ENCODE assay signal across 8 mouse cellular contexts in the genomic region with DNA sequence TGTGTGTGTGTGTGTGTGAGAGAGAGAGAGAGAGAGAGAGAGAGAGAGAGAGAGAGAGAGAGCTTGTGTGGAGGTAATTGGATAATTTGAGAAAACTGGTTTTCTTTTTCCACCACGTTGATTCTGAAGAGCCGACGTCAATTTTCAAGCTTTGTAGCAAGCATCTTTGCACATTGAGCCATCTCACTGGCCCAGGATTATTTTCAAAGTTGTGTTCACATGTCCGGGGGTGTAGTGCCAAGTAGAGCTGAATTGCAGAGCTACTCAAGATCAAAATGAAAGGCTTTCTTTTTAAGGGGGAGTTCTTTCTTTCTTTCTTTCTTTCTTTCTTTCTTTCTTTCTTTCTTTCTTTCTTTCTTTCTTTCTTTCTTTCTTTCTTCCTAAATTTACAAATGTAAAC.
"Had no signal": no experiment of that assay in that cellular context is flagged by ENCODE, and none has a peak within 500 bp of the region (broad histone marks: within the 10 kb centered on the region; RNA-seq: fewer than 3 reads in every experiment).

No protein-coding gene starts in this region.

- DNase-seq: kidney, postnatal 10 days; liver, postnatal 0 days; lung, embryonic 14.5 days; retina, postnatal 1 day; right cerebral cortex, postnatal 25 days; thymus, adult 2 months; thymus, postnatal 14 days; thymus, postnatal 4 days had no signal
